Mouse (Mus musculus) ES-E14 (cell line): ENCODE data around the gene Acadvl. TPM values are rescaled to one million over a fixed set of nuclear protein-coding genes. Genes with fewer than 3 reads are reported as not detected.

Experiments
- DNase-seq: peaks from one replicate; pipeline ENCODE4 v3.0.0-alpha.2; 2013; ENCODE audit warnings: low read depth, low spot score
- H3K27ac ChIP-seq: 2 replicates; pipeline ENCODE4 v1.5.1; 2012; ENCODE audit warnings: low read depth, mild to moderate bottlenecking, low read length, moderate library complexity, mixed read lengths; ENCODE audit not compliant: poor library complexity, insufficient read depth, severe bottlenecking
- H3K36me3 ChIP-seq: 2 replicates; pipeline ENCODE4 v1.6.1; 2012; ENCODE audit warnings: mild to moderate bottlenecking, low read length, moderate library complexity, mixed read lengths; ENCODE audit not compliant: control insufficient read depth, poor library complexity, insufficient read depth, severe bottlenecking
- H3K4me1 ChIP-seq, 2 experiments: fragments of 150-350 bp in 1 of 2; sonication (generic) in 1 of 2; 2 replicates each; pipeline ENCODE4 v1.6.1; 2012; ENCODE audit warnings: low read length in 2 of 2, mild to moderate bottlenecking in 1 of 2, mixed read lengths in 1 of 2; ENCODE audit not compliant: control insufficient read depth in 2 of 2, insufficient read depth in 2 of 2, poor library complexity in 1 of 2
- H3K4me3 ChIP-seq, 2 experiments: fragments of 150-350 bp in 1 of 2; sonication (generic) in 1 of 2; 2 replicates each; pipeline ENCODE4 v1.5.1; 2012; ENCODE audit warnings: low read length in 2 of 2, low read depth in 1 of 2, mild to moderate bottlenecking in 1 of 2, mixed read lengths in 1 of 2; ENCODE audit not compliant: insufficient read depth in 1 of 2, poor library complexity in 1 of 2, severe bottlenecking in 1 of 2
- H3K9ac ChIP-seq: 2 replicates; pipeline ENCODE4 v1.6.1; 2012; ENCODE audit warnings: low read depth, mild to moderate bottlenecking, low read length, mixed read lengths; ENCODE audit not compliant: poor library complexity, insufficient read depth, severe bottlenecking
- H3K9me3 ChIP-seq: fragments of 150-350 bp; sonication (generic); 2 replicates; pipeline ENCODE4 v1.6.1; 2012; ENCODE audit warnings: low read depth, mild to moderate bottlenecking, low read length; ENCODE audit not compliant: control insufficient read depth, insufficient read depth
- CHD2 ChIP-seq: IDR thresholded peaks from 2 replicates; pipeline ENCODE4 v1.6.1; 2014; ENCODE audit warnings: mild to moderate bottlenecking, low read depth, low read length, inconsistent platforms
- HCFC1 ChIP-seq: IDR thresholded peaks from 2 replicates; pipeline ENCODE4 v1.6.1; 2012; ENCODE audit warnings: low read length, inconsistent platforms, borderline replicate concordance; ENCODE audit not compliant: insufficient read depth
- MAFK ChIP-seq: IDR thresholded peaks from 2 replicates; pipeline ENCODE4 v1.6.1; 2014; ENCODE audit warnings: mild to moderate bottlenecking, low read depth, low read length, inconsistent platforms; ENCODE audit not compliant: insufficient read depth
- ZC3H11A ChIP-seq: IDR thresholded peaks from 2 replicates; pipeline ENCODE4 v1.6.1; 2012; ENCODE audit warnings: low read depth, mild to moderate bottlenecking, inconsistent platforms, low read length, borderline replicate concordance
- ZNF384 ChIP-seq: IDR thresholded peaks from 2 replicates; pipeline ENCODE4 v1.6.1; 2012; ENCODE audit warnings: low read depth, low read length, inconsistent platforms
- in situ Hi-C, 2 experiments: fragments of 600-800 bp; cut with MboI; formaldehyde crosslinking; loops; one replicate each; pipeline ENCODE4 v1.15.1; 2025; ENCODE audit warnings: low sequenced_read_pairs in 2 of 2, inconsistent platforms in 1 of 2; ENCODE audit not compliant: unreplicated experiment in 2 of 2
- total RNA-seq: library from RNA; depleted of rRNA; stranded (reverse); fragments of 300-350 nt; gene quantifications from 2 replicates; pipeline ENCODE4 v1.2.3, GENCODE M21; 2012

Acadvl gene
- total RNA-seq, 1 experiment: 48.7 TPM

DNA sequence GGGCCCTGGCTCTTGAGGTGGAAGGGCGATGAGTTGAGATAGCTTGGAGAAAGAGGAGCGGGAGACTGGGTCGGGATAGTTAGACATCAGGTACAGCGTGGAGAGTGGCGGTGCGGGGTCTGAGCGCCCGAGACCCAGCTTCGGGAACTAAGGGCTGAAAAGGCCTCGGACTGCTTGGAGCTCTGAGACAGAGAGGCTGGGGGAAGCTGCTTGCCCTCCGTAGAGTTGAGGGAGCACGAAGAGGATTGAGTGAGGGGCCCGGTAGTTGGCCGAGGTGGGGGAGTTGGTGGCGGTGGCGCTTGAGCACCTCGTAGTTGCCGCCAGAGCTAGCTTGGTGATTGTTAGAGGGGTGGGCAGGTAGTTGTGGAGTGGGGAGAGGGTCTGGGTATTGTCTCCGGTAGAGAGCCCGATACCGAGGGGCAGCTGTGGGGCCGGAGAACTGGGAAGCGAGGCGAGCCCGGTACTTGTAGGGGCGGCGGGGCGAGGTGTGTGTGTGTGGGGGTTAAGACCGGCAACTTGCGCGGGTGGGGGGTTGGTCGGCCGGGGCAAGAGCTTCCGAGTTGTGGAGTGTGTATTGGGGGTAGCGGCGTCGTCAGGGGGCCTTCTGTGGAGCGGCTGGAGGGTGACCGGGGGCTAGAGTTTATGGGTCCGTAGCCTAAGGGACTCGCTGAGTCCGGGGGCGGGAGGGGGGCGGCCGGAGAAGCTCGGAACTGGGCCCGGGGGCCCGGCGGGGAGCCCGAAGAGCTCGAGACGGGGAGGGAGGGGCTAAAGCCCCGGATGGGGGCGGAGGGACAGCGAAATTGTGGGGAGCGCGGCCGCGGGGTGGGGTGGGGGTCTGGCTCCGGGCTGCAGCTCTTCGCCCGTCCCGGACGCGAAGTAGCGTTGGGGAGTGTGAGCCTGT, 18.8 kb downstream of the Acadvl start:
- H3K4me1 ChIP-seq: peaks cover 7 to 12% of the 10 kb centered on the region in 2 experiments; a peak in 3 of 4 replicates
- no peak for DNase-seq
- TF ChIP-seq ZC3H11A: no peak
- no peak; the same call in 1 of the 2 replicates for TF ChIP-seq HCFC1
- no peak for TF ChIP-seq CHD2
- TF ChIP-seq MAFK: no peak
- no peak for TF ChIP-seq ZNF384

DNA sequence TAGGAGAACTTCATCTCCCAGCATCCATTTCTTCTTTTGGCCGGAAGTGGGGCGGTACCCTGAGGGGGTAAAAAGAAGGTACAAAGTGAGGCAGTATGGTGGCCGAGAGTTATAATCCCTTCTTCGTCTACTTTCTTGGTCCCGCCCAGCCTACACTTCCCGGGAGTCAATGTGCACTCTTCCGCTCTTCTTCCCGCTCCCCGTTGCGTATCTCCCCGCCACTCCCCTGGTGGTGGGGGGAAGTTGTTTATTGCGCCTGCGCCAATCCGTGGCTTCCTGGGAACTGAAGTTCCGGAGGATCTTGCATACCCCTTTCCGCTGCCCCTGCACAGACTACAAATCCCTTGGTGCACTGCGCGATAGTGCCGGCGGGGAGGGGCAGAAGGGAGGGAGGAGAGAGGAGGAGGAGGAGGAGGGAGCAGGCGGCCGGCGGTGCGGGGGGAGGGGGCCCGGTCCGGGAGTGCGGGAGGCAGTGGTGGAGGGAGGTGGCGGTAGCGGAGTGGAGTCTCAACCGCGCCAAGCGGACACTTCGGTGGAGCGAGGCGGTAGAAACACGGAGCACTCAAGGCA, 19.7 kb downstream of the Acadvl start, which contains the start of gene Phf23:
Gene Phf23, plus strand, starts transcription at position 387 of the 570 bp plus-strand sequence.
- H3K4me1 ChIP-seq: peaks cover 6 to 12% of the 10 kb centered on the region in 2 experiments; a peak in 3 of 4 replicates
- peak; percentile 96 for TF ChIP-seq HCFC1
- no peak for TF ChIP-seq ZC3H11A
- H3K9ac ChIP-seq: peak within 1 kb of the TSS; percentile 97
- H3K4me3 ChIP-seq: peak within 1 kb of the TSS; percentile 95 to 98
- in situ Hi-C loops: no loop called here
- peak within 1 kb of the TSS; percentile 96 for H3K27ac ChIP-seq
- peak; percentile 99 for DNase-seq
- no peaks in the 10 kb centered on the region for H3K9me3 ChIP-seq
- H3K36me3 ChIP-seq: peaks cover 25% of the 10 kb centered on the region

More for the DNA sequence above, 18.8 kb downstream of the Acadvl start:
- Histone ChIP-seq H3K9ac (peak overlapping the region; percentile 97), H3K9me3 (no peaks in the 10 kb centered on the region), H3K36me3 (peaks cover 25% of the 10 kb centered on the region), H3K4me3 (peak overlapping the region; percentile 95 to 98), H3K27ac (peak overlapping the region; percentile 96)
- in situ Hi-C loops: no loop called here

DNA sequence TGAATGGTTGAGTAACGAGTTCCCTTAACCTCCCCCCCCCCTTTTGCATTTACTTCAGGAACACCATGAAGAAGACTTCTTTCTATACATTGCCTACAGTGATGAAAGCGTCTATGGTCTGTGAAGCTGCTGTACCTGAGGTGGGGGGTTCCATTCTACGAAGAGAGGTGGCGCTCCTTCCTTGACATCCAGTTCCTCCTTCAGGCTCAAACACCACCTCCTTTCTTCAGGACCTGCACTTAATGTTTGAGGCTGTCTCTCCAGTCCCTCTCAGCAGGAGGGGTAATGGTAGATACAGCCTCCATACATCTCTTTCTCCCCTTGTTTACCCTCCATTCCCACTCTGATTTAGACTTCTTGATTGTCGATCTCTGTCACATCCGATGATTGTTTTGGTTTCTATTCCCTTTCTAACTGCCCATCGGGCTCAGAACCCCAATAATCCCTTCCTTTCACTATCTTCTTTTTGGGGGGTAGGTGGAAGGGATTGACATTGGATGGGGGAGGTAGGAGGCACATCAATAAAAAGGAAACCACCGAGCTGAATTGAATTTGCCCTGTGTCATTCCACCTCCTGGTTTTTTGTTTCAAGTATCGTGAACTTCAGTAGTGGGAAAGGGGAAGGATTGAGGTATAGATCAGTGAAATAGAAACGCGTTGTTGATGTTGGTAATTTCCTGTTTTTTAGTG, 20.7 kb downstream of the Acadvl start:
- peaks cover 23% of the 10 kb centered on the region for H3K36me3 ChIP-seq
- in situ Hi-C loops: no loop called here

DNA sequence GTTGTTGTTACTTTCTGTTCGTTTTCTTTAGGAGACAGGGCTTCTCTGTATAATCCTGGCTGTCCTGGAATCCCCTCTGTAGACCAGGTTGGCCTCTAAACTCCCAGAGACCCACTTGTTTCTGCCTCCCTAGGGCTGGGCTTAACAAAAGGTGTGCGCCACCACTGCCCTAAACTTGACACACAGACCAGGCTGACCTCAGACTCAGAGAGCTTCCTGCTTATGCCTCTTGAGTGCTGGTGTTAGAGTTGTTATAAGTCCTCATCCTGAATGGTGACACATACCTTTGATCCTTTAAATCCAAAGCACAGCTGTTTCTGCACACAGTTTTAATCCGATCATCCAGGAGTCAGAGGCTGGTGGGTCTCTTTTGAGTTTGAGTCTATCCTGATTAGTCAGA, 22.3 kb downstream of the Acadvl start:
- Histone ChIP-seq H3K9me3 (no peaks in the 10 kb centered on the region), H3K27ac (no peak overlapping the region), H3K4me1 (peaks cover 3 to 6% of the 10 kb centered on the region in 2 experiments; a peak in 3 of 4 replicates), H3K36me3 (peaks cover 7% of the 10 kb centered on the region), H3K4me3 (no peak overlapping the region), H3K9ac (no peak overlapping the region)
- no peak for TF ChIP-seq ZC3H11A
- no peak for TF ChIP-seq MAFK
- no peak for TF ChIP-seq HCFC1
- no peak for TF ChIP-seq ZNF384
- TF ChIP-seq CHD2: no peak
- DNase-seq: no peak
- in situ Hi-C loops: no loop called here

More for the DNA sequence above, 20.7 kb downstream of the Acadvl start:
- no peak for DNase-seq
- H3K9me3 ChIP-seq: no peaks in the 10 kb centered on the region
- H3K4me1 ChIP-seq: peaks cover 6 to 12% of the 10 kb centered on the region in 2 experiments; a peak in 3 of 4 replicates
- H3K4me3 ChIP-seq: peak overlapping the region in 1 of 2 experiments; percentile 95; a peak in 2 of 4 replicates
- no peak overlapping the region for H3K9ac ChIP-seq
- TF ChIP-seq MAFK (no peak), CHD2 (no peak), ZC3H11A (no peak)
- H3K27ac ChIP-seq: no peak overlapping the region
